Mouse (Mus musculus): Measurements from ENCODE around the gene Glb1l. TPM values are rescaled to one million over a fixed set of nuclear protein-coding genes. Genes with fewer than 3 reads are reported as not detected.

Glb1l gene
- total RNA-seq, 2 experiments from 2014 or later, result 2.3 to 3.0 TPM

DNA sequence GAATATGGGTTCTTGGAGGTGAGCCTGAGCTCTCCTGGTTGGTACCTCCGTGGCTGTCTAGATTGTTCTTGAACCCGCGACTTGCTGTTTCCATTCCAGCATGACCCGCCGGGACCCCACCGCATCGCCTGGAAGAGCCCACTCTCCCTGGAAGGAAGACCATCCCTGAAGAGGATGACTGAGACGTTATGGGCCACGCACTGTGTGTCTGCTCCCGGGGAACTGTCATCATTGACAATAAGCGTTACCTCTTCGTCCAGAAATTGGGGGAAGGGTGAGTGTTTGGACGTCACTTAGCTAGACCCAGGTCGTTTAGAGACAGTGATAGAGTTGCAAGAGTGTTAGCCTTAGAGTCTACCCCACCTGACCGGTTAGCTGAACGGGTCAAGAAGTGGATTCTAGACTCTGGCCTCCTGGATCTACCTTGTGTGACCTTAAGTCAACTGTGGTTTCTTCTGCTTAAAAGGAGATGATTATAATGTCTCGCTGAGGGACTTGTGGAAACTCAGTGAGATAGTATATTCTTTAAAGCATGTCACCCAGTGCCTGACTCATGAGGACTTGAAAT is 612 bp upstream of the Glb1l start:
- intact Hi-C loops (cut with DNase I), result no loop called here

GRCm38 (mm10) chr1:75208967-75209678 is 1.5 kb downstream of the Glb1l start:
- DNase-seq, result no peak

More for the DNA sequence above, 612 bp upstream of the Glb1l start:
- DNase-seq, result no peak

DNA sequence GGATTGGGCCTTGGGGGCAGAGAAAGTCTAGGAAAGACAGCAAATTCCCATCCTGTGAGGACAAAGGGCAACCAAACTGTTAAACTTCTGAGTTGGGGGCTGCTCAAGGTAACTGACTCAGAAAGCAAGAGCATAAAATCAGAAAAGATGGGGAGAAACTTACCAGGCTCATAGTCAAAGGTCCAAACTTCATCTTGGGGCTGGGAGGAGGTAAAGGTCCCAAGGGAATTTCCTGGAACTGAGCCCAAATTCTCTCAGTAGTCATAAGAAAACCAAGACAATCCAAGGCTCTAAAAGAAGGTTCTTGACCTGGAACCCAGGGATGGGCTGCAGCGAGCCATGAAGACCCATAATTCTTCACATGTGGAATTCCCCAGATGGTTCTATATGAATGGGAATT is 9.4 kb downstream of the Glb1l start:
- intact Hi-C loops (cut with DNase I), result no loop called here
- DNase-seq, result no peak

More at GRCm38 (mm10) chr1:75208967-75209678, 1.5 kb downstream of the Glb1l start:
- intact Hi-C loops (cut with DNase I), result no loop called here

GRCm38 (mm10) chr1:75192452-75192851 is 18.2 kb downstream of the Glb1l start:
- no peak for DNase-seq

DNA sequence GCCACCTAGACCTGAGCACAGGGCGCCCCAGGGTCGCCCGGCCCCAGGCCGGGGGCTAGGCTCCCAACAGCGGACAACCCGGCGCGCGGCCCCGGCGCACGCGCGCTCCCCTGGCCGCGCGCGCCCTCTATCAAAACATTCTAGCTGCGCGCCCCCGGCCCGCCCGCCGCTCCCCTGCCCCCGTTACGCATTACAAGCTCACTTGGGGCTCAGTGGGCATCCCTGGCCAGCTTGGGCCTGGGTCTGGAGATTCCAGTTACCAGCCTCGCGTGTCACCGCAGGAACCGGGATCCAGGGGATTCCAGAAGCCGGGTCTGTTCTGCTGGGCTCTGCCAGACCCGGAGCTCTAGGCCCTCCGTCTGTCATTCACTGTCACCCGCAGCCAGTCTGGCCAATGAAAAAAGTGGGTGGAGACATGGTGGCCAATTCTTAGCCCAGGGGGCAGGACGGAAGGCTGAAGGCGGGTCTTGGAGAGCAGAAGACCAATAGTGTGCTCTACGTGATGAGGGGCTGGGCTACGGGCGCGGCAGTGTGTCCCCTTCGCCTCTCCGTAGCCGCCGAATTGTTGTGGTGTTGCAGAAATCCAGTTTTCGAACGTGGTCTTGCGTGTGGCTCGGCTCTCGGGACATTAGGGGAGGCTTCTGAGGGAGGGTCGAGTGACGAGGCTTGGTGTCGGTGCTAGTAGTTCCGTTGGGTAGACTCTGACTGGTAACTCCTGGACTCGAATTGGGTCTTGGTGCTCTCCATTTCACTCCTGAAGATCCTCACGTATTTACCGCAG is 18.8 kb downstream of the Glb1l start, which contains the start of the genes Ankzf1 and Atg9a:
Gene Ankzf1 (plus strand): TSS at position 530 of the 781 bp plus-strand sequence.
Gene Atg9a (minus strand): TSS at position 575 of the 781 bp plus-strand sequence.
- DNase-seq, result peak; percentile 88 to 93
- intact Hi-C loops (cut with DNase I), result no loop called here

More at GRCm38 (mm10) chr1:75192452-75192851, 18.2 kb downstream of the Glb1l start:
- intact Hi-C loops (cut with DNase I), result no loop called here

DNA sequence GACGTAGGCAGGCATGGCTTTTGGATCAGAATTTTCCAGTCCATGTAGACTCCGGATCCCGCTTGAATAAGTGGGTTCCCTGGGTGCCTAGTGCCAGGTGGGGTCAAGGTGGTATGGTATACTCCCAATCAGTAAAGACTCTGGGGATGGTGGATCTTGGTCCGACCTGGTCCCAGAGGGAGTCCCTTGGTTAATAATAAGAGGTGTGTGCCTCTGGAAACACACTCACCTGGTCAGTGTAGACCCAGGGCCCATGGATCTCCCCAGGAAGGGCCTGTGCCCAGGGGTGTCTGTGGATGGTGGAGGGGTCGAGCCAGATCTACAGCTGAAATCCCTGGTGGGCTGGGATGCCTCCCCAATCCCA is 19.4 kb downstream of the Glb1l start:
- no peak for DNase-seq
- intact Hi-C loops (cut with DNase I), result no loop called here

DNA sequence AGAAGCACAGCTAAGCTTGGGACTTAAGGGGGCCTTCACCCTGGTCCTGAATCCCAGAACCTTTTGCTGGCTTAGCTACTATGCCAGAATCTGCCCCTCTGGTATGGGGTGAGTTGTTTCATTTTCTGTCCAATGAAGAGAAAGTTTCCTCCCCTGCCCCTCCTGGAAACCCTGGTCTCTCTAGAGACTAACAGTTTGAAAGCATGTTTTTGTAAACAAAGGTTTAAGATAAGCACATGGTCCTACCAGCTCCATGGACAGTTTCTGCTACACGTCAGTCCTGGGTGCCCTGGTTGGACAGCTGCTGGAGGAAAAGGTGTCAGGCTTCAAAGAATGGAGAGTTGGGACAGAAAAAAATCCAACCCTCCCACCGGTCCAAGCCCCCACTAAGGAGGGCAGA is 20.0 kb downstream of the Glb1l start:
- no peak for DNase-seq
- intact Hi-C loops (cut with DNase I), result no loop called here

GRCm38 (mm10) chr1:75187914-75188483 is 22.6 kb downstream of the Glb1l start:
- no peak for DNase-seq
- intact Hi-C loops (cut with DNase I), result no loop called here

DNA sequence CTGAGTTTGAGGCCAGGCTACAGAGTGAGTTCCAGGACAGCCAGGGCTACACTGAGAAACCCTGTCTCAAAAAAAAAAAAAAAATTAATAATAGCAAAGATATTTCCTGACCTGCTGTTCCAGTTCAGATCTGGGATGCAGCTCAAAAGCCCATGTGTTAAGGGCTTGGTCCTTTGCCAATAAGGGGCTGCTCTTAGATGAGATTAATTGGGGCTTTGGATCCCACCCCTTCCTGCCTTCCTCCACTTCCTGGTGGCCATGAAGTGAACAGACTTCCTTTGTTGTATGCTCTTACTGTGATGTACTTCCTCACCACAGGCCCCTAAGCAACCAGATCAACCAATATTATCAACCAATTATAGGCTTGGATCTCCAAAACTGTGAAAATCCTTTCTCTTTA is 23.5 kb downstream of the Glb1l start:
- intact Hi-C loops (cut with DNase I), result no loop called here

DNA sequence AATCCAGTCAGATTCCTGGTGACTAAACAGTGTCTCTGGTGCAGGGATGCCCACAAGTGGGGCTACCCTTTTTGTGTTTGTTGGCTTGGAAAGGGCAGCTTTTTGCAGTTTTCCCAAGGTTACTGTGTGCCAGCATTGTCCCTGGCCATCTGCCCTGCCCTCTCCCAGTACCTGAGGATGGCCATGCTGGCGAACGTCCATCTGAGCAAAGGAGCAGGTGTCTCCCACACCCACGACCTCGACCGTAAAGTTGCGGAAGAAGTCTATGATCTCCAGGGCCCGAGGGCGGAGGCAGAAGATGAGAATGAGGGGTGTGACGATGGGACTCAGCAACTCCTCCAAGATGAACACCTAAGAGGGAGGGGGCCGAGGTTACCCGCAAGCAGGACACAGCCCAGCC is 25.1 kb downstream of the Glb1l start:
- no peak for DNase-seq
- intact Hi-C loops (cut with DNase I), result no loop called here

More for the DNA sequence above, 23.5 kb downstream of the Glb1l start:
- no peak for DNase-seq

DNA sequence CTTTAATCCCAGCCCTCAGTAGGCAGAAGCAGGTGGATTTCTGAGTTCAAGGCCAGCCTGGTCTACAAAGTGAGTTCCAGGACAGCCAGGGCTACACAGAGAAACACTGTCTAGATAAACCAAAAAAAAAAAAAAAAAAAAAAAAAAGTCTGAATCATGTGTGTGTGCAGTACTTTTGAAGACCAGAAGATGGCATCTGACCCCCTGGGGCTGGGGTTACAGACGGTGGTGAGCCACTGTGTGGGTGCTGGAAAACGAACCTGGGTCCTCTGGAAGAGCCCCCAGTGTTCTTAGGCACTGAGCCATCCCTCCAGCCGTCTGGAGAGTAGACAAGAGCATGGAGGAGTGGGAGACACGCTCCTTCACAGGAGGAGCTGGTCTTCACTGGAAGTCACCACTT is 28.5 kb downstream of the Glb1l start:
- intact Hi-C loops (cut with DNase I), result no loop called here
- DNase-seq, result no peak

- no peak for DNase-seq
- intact Hi-C loops (cut with DNase I), result no loop called here
These were observed 29.2 kb downstream of the Glb1l start for GRCm38 (mm10) chr1:75181377-75181870.

DNA sequence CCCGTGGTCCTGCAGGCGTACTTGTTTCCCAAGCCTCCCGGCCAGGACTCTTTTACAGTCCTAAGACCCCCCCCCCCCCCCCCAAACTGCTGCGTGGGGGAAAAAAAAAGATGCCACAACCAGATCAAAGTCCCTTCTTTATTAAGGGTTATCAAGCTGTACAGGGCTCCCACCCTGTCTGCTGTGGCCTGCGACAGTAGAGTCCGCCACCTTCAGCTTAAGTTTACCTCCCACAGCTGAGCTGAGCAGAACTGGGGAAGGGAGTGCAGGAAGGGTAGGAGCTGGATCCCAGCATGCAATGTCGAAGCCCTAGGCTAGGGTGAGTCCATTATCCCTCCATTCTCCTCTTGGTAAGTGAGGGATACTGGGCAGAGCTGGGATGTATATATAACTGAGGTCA is 29.9 kb downstream of the Glb1l start:
- intact Hi-C loops (cut with DNase I), result no loop called here
- DNase-seq, result no peak

- intact Hi-C loops (cut with DNase I), result no loop called here
These were observed 30.5 kb downstream of the Glb1l start, which contains the start of gene Abcb6 for GRCm38 (mm10) chr1:75180105-75180590. Abcb6 (minus strand) TSS chr1:75180392.

DNA sequence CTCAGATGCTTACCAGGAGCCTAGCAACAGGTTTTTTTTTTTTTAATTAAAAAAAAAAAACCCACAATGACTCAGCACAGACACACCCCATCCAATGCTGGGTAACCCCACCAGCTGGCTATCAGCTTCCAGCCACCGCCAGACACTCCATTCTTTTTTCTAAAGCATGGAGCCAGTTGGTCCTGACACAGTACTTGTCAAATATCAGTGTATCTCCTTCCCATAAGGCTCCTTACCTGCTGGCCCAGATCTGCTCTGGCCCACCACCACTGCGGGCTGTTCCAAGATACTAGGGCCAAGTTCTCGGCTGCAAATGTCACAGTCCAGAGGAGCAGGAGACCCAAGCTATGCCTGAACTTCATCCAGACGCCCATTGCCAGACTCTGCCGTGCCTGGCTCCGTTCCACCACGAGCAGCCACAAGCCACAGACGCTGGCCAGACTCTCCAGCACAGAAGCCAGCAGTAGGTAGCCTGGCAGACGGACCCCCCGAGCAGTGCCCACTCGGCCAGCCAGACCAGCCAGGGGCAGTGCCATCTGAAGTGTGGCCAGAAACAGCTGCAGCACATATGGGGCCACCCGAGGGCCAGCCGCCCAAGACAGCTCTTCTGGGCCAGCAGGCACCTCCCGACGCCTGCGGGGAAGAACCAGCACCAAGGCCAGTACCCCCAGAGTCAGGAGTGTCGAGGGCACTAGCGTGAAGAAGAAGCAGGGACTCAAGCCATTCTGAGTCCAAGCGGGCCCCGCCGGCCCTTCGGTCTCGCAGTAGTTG is 31.1 kb downstream of the Glb1l start:
- intact Hi-C loops (cut with DNase I), result no loop called here
- DNase-seq, result peak; percentile 27 to 51

More at GRCm38 (mm10) chr1:75180105-75180590, 30.5 kb downstream of the Glb1l start, which contains the start of gene Abcb6:
- DNase-seq, result peak; percentile 78

- intact Hi-C loops (cut with DNase I), result loop anchor here (1.0 kb wide), 1 partner anchor 149 kb away; the partner anchor contains the start of gene Dnpep
- peak; percentile 96 to 98 for DNase-seq
These were observed 41.8 kb downstream of the Glb1l start, which contains the start of gene Zfand2b for GRCm38 (mm10) chr1:75168472-75169464. Zfand2b (plus strand) TSS chr1:75168646.

- no peak for DNase-seq
- intact Hi-C loops (cut with DNase I), result loop anchor here (1.0 kb wide), 1 partner anchor 149 kb away; the partner anchor contains the start of gene Dnpep
These were observed 42.5 kb downstream of the Glb1l start for GRCm38 (mm10) chr1:75168093-75168471.

DNA sequence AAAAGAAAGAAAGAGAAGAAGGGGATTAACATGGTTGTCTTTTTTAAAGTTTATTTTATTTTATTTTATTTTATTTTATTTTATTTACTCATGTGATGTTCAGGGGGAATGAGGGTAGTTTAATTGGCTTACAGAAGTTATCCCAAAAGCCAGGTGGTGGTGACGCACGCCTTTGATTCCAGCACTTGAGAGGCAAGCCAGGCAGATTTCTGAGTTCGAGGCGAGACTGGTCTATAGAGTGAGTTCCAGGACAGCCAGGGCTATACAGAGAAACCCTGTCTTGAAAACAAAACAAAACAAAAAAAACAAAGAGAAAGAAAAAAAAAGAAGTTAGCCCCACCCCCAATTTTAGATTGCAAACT is 50.4 kb downstream of the Glb1l start:
- no peak for DNase-seq
- intact Hi-C loops (cut with DNase I), result no loop called here

Measured in gastrocnemius, postnatal 36 days (tissue).